Mouse (Mus musculus) erythroblast, embryonic 14.5 days (primary cell): ENCODE measurements around the gene Palmd.

ENCODE experiments used
- GATA1 ChIP-seq: IDR thresholded peaks from 2 replicates; pipeline ENCODE4 v1.6.1; 2012; ENCODE audit warnings: low read length, inconsistent platforms, mixed read lengths
- TAL1 ChIP-seq: IDR thresholded peaks from 3 replicates; pipeline ENCODE4 v1.6.1; 2012; ENCODE audit warnings: low read length, inconsistent platforms, mixed read lengths

DNA sequence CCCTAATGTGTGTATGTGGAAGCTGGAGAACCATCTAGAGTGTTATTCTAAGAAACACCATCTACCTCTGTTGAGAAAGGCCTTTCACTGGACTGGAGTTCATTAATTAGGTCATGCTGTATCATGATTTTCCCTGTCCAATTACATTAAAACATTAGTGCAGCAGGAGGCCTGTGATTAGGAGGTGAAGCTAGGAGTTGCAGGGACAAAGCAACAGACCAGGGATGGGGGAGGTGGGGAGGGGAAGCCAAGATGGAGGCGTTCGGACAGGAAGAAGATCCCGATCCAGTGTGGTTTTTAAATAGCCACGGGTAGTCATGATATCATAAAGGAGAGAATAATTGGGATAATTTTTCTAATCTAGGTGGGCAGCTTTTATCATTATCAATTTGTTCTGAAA lies 51.8 kb downstream of the Palmd start:
- TF ChIP-seq TAL1 (no peak), GATA1 (no peak)
